Mouse (Mus musculus): ENCODE results near the gene Rps2.

The Rps2 gene

DNA sequence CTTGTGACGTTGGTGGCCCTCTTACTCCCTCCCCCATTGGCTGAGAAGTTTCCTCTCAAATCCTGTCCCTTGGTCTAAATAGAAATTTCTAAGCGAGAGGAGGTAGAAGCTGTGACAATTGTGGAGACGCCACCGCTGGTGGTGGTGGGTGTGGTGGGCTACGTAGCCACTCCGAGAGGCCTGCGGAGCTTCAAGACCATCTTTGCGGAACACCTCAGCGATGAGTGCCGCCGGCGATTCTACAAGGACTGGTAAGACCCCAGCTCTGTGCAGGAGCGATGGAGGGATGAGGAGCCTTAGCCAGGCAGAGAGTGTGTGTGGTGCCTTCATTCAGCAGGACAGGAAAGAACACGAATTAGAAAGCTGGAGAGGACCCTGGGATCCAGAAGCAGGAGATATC is 12.9 kb downstream of the Rps2 start:
- no peak for DNase-seq (ENCODE audit: extremely low read depth, insufficient read length, low spot score)

DNA sequence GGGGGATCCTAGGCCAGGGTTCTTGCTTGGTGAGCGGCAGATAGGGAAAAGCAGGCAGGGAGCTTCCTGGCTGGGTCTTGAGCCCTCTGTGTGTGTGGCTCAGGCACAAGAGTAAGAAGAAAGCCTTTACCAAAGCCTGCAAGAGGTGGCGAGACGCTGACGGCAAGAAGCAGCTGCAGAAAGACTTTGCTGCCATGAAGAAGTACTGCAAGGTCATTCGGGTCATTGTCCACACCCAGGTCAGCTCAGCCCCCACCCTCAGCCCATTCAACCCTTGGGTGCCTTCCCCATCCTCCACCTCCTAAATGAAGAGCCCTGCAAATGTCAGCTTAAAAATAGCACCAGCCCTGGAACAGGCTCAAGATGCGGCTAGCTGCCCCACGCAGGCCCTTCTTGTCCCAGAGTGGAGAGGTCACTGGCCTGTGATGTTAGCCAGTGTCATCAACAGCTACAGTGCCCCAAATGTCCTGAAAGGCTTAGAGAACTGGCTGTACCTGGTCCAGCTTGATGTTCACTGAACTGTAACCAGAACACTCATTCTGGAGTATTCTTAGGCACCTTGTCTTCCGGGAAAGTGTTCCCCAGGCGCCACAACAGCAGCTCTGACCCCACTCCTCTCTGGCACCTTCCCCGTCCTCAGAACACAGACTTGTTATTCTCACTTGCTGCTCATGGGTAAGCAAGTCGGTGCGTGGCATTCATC is 14.5 kb downstream of the Rps2 start:
- DNase-seq (ENCODE audit: extremely low read depth, insufficient read length, low spot score) = no peak

- DNase-seq (ENCODE audit: extremely low read depth, insufficient read length, low spot score) = peak; percentile 40
These were observed 15.6 kb downstream of the Rps2 start for GRCm38 (mm10) chr17:24733434-24734050.

- no peak for DNase-seq (ENCODE audit: extremely low read depth, insufficient read length, low spot score)
These were observed 16.6 kb downstream of the Rps2 start for GRCm38 (mm10) chr17:24734513-24734912.

- DNase-seq (ENCODE audit: extremely low read depth, insufficient read length, low spot score) = no peak
These were observed 17.5 kb downstream of the Rps2 start for GRCm38 (mm10) chr17:24735446-24735845.

DNA sequence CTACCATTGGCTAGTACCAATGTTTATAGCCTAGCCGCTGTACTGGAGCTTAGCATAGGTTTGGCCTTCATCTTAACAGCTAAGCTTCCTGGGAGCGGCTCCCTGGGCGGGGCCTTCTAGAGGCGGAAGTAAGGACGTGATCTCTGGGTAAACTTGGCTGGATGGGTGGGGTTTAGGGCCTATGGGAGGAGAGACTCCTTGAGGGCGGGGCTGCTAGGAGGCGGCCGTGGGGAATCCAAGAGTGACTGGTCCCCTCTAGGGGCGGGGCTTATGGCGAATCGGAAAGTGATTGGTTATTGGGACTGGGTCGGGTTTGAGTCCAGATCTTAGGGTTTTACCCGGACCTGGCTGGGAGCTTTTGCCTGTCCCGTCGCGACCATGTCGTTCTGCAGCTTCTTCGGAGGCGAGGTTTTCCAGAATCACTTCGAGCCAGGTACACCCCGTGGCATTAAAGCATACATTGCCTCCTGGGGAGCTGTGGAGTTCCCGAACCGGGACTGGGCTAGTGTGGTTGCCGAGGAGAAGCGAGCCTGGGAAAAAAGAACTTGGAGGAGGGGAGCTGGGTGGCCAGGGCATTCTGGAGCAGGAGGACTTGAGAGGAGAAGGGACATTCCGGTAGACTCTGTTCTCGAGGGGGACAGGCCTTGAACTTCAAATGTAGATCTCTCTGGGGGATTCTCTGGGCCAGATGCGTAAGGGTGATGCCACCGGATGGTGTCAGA is 18.6 kb downstream of the Rps2 start, which contains the start of gene Msrb1:
TSS of gene Msrb1 (plus strand) at position 313 of the 722 bp plus-strand sequence.
- DNase-seq (ENCODE audit: extremely low read depth, insufficient read length, low spot score) = peak; percentile 94

- no peak for DNase-seq (ENCODE audit: extremely low read depth, insufficient read length, low spot score)
These were observed 19.4 kb downstream of the Rps2 start for GRCm38 (mm10) chr17:24737135-24737810.

GRCm38 (mm10) chr17:24738238-24738637 is 20.3 kb downstream of the Rps2 start:
- no peak for DNase-seq (ENCODE audit: extremely low read depth, insufficient read length, low spot score)

DNA sequence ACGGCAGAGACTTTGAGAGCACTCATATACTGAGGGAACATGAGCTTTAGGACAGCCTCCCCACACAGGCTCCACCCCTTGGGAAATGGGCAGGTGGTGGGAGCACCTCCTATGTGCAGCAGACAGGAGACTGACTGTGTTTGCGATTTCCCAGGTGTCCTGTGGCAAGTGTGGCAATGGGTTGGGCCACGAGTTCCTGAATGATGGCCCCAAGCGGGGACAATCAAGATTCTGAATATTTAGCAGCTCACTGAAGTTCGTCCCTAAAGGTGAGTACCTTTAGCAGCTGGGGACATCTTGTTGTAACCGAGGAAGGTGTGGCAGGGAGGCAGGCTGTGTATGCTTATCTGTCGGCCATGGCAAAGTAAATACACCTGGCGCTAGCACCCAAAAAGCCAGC is 22.0 kb downstream of the Rps2 start:
- DNase-seq (ENCODE audit: extremely low read depth, insufficient read length, low spot score) = no peak

GRCm38 (mm10) chr17:24742307-24742706 is 24.4 kb downstream of the Rps2 start:
- DNase-seq (ENCODE audit: extremely low read depth, insufficient read length, low spot score) = no peak

DNA sequence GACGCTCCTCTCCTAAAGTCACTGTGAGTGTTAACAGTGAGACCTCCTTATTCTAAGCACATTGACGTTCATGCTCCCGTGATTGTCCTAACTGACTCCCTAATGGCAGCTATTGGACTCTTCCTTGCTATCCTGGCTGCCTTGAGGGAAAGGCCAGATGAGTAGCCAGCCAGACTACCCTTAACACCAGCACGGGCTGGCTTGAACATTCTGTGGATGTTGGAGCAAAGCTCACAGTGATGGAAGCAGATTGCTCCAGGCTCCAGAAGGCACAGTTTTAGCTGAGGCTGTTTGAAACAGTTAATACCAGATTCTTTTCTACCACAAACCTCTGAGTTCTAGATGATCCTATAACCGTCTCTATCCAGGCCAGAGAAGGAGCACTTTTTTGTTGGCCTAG is 26.0 kb downstream of the Rps2 start:
- DNase-seq (ENCODE audit: extremely low read depth, insufficient read length, low spot score) = no peak

DNA sequence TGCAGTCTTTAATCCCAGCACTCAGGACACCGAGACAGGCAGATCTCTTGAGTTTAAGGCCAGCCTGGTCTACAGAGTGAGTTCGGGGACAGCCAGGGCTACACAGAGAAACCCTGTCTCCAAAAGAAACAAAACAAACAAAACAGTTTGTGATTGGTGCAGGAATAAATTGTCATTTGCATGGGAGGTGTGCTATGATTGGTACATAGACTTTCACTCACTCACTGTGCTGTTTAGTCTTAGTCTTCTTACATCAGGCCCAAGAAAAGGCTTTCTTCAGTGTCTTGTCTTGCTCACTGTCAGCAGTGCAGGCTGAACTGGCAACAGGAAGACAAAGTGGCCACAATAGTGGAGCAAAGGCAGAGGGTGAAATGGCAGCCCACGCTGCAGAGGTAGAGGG is 26.5 kb downstream of the Rps2 start:
- DNase-seq (ENCODE audit: extremely low read depth, insufficient read length, low spot score) = no peak

DNA sequence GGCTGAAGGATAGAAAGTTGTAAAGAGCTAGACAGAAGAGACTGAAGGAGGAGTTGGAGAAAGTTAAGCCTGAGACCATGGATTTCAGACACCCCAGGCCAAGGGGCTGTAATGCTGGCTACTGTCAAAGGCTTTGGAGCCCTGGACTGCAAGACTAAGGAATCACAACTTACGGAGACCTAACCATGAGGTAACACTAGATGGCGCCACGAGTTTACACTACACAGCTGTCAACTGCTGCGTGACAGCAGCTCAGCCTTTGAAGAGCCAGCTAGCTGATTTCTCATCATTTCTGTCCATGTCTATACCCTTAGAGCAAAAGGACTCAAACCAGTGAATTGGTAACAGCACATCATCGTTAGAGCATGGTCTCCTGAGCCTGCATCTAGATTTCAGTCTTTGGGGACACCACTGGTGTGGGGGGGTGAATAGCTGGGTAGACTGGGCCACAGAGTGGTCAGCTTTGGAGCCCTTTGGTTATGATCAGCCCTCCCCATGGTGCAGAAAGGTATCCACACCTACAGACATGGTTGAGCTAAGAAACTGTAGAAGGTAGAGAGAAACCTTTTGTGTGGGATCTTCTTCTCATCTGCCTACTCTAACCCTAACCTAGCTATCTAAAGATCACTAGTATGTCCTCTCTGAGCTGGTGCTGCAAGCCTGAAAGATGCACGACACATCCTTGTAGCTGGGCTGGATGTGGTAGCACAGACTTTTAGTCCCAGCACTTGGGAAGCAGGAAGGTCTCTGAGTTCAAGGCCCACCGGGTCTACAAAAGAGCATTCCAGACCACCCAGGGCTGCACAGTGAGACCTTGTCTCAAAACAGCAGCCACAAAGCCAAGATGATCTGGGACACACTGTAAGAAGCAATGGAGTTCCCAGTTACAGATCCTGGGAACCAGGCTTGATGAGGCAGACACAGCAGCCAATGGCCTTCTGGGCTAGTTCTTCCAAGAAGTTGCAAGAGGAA is 27.9 kb downstream of the Rps2 start:
- DNase-seq (ENCODE audit: extremely low read depth, insufficient read length, low spot score) = no peak

- DNase-seq (ENCODE audit: extremely low read depth, insufficient read length, low spot score) = no peak
These were observed 29.1 kb downstream of the Rps2 start for GRCm38 (mm10) chr17:24746986-24747385.

DNA sequence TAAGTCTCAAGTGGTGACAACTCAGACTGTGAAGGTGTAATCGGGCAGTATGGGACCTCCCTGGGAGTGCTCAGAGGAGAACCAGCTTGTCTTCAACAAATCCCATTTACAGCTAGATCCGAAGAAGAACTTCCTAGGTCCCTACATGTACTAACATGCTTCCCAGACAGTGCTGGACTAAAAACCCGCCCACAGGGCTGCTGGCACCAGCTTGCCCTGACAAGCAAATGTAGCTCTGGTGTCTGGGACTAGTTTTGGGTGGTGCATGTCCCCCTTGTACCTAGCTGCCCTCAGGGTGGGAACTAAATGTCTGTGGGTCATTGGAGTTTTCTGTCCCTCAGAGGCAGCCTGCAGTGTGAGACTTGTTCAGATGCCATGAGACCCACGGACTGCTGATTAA is 33.6 kb downstream of the Rps2 start:
- DNase-seq (ENCODE audit: extremely low read depth, insufficient read length, low spot score) = no peak

DNA sequence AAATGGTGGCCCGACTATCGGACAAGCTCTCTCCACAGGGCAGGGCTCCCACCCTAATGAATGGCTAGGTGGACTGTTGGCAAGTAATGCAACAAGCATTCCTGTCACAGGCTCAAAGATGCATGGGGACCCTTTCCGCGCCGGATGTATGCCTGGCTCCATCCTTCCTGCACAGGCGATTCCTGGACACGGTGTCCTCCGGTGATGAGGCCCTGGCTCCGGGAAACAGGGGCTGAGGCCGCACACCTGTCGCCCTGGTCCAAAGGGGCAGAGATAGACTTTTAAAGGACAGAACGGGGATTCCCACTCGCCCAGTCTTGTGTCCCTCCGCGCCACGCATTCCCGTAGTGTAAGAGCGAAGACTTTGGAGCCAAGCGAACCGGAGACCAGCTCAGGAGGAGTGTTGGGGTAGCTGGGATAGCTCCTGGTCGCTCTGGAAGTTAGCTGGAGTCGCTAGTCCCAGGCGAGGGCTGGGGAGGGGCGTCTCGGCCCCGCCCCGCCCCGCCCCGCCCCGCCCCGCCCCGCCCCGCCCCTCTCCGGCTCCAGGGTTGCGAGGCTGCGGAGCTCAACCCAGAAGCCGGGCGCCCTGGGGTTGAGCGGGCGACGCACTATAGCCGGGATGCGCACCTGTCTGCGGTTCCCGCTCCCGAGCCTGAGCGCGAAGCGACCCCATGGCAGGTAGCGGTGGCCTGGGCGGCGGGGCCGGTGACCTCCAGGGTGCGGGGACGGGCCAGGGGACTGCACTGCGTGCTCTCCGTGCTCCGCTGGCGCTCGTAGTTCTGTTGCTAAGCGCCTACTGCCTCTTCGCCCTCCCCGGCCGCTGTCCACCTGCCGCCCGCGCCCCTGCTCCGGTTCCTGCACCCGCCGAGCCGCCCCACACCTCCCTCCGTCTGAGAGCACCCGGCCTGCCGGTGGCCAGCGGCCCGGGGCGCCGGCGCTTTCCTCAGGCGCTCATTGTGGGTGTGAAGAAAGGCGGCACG is 34.8 kb downstream of the Rps2 start, which contains the start of gene Hs3st6:
TSS of gene Hs3st6 (plus strand) at position 574 of the 980 bp plus-strand sequence.
- no peak for DNase-seq (ENCODE audit: extremely low read depth, insufficient read length, low spot score)

DNA sequence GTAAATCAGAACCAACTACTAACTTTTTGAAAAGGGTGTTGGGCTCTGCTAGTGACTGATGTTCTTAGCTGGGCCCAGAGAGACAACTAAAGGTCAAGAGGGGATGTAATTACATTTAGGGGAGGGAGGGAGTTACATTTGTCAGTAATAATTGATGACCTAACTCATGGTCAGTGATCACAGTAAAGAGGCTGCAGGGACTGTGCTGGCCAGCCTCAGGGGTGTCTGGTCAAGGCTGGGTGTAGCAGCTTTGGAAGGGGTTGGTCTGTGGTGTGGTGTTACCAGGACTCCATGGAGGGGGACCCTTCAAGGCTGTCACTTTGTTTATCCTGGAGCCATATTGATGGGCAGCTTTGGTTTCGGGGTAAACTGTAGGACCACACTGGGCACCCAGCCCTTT is 39.5 kb downstream of the Rps2 start:
- DNase-seq (ENCODE audit: extremely low read depth, insufficient read length, low spot score) = no peak

- DNase-seq (ENCODE audit: extremely low read depth, insufficient read length, low spot score) = no peak
These were observed 43.2 kb downstream of the Rps2 start for GRCm38 (mm10) chr17:24761121-24761520.

All from 3134 (cell line).